Mouse (Mus musculus): ENCODE measurements around the gene Pttg1.

Gene Pttg1

DNA sequence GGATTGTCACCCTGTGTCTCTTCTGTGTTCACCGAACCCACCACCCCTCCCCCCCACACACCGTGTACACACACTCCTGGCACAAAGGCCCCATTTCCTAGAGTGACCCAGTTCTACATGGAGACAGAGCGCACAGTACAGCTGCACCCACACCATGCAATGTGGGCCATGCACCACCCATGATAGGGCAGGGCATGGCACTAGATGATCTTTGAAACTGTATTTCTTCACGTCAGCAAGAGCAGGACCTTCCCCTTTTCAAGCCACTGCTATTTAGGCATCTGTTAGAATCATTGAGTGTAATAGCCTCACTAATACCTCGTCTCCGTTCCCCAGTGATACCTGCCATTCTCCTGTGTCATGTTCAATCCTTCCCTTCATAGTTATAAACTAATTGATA, 51.1 kb downstream of the Pttg1 start:
- no peak for DNase-seq (ENCODE audit: low spot score in 2 of 2)

DNA sequence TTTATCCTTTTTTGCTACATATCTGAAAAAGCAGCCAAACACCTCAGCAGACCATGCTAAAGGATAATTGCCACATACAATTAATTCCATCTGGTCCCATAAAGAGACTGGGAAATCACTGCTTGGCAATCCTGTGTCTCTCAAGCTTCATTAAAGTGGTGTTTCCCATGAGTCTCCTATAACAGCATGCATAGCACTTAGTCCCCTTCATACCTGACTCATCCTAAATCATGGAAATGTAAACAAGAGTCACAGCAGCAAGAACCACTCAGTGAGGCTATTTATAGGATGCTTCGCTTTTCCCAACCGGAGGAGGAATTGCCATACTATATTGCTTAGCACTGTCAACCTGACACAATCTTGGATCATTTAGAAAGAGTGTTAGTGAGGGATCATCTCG, 52.7 kb downstream of the Pttg1 start:
- no peak for DNase-seq (ENCODE audit: low spot score in 2 of 2)

DNA sequence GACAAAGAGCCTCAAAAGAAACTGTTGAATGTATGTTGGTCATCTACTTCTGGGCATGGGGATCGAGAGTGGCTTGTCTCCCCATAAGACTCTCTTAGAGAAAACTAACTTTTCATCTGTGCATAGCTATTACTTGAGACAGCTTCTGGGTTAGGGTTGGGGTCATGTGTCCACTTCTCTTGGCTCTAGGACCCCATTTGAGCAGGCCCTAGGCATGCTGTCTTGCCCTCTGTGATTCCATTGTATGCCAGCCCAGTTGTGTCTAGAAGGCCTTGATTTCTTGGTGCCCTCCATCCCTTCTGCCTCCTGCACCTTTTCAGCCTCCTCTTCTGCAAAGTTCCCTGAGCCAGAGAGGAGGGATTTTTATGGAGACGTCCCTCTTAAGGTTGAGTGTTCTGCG, 54.2 kb downstream of the Pttg1 start:
- no peak for DNase-seq (ENCODE audit: low spot score in 2 of 2)
